Mouse (Mus musculus) CH12.LX (cell line): ENCODE measurements at regions not wholly inside any gene's neighbourhood (a gene's known extent, or its start where the extent isn't known, plus 50 kb on each side); places are given as distances from the start of the nearest gene placed in this dataset.

ENCODE experiments used
- DNase-seq: peaks from one replicate; pipeline ENCODE4 v3.0.0-alpha.2; 2013; ENCODE audit errors: extremely low read depth
- H3K27ac ChIP-seq: 2 replicates; pipeline ENCODE4 v1.5.1; 2012; ENCODE audit warnings: low read depth, mild to moderate bottlenecking, control low read depth, moderate library complexity; ENCODE audit not compliant: insufficient read depth
- H3K27me3 ChIP-seq: replicated peaks from 2 replicates; pipeline ENCODE3; 2012; ENCODE audit warnings: inconsistent platforms
- H3K36me3 ChIP-seq, 2 experiments: replicated peaks in 1 of 2; 2 replicates each; pipeline versions ENCODE3 to v1.6.1; 2012; ENCODE audit warnings: inconsistent platforms in 1 of 2, low read length in 1 of 2, mild to moderate bottlenecking in 1 of 2, mixed read lengths in 1 of 2, moderate library complexity in 1 of 2; ENCODE audit not compliant: control insufficient read depth in 1 of 2, insufficient read depth in 1 of 2
- H3K4me1 ChIP-seq, 2 experiments: 2 replicates each; pipeline ENCODE4 v1.6.1; 2012; ENCODE audit warnings: inconsistent platforms in 1 of 2, moderate library complexity in 1 of 2; ENCODE audit not compliant: insufficient read depth in 2 of 2, control insufficient read depth in 1 of 2
- H3K4me2 ChIP-seq: 2 replicates; pipeline ENCODE4 v1.6.1; 2012; ENCODE audit warnings: low read depth, mild to moderate bottlenecking, control low read depth; ENCODE audit not compliant: poor library complexity, insufficient read depth, severe bottlenecking
- H3K4me3 ChIP-seq, 3 experiments: fragments of 150-350 bp in 1 of 3; sonication (generic) in 1 of 3; replicated peaks in 1 of 3; 2 replicates each; pipeline versions ENCODE3 to v1.5.1; 2011 to 2012; ENCODE audit warnings: low read depth in 2 of 3, low read length in 2 of 3, mild to moderate bottlenecking in 2 of 3, moderate library complexity in 2 of 3, control low read depth in 1 of 3, improper control_type of control experiment in 1 of 3, inconsistent platforms in 1 of 3, mixed read lengths in 1 of 3; ENCODE audit not compliant: poor library complexity in 1 of 3
- H3K79me2 ChIP-seq: replicated peaks from 2 replicates; pipeline ENCODE4 v1.6.1; 2012; ENCODE audit warnings: mild to moderate bottlenecking, moderate library complexity; ENCODE audit not compliant: control insufficient read depth, poor library complexity, insufficient read depth, severe bottlenecking; ENCODE audit errors: extremely low read depth
- H3K9ac ChIP-seq: 2 replicates; pipeline ENCODE4 v1.6.1; 2012; ENCODE audit warnings: low read depth, mild to moderate bottlenecking, control low read depth, moderate library complexity; ENCODE audit not compliant: insufficient read depth
- H3K9me3 ChIP-seq: replicated peaks from 2 replicates; pipeline ENCODE3; 2012; ENCODE audit warnings: low read length, inconsistent platforms, mixed read lengths
- BHLHE40 ChIP-seq: IDR thresholded peaks from 2 replicates; pipeline ENCODE4 v1.6.1; 2011; ENCODE audit warnings: mild to moderate bottlenecking, low read depth, low read length, improper control_type of control experiment
- E2F4 ChIP-seq: IDR thresholded peaks from 2 replicates; pipeline ENCODE4 v1.6.1; 2011; ENCODE audit warnings: low read depth, low read length, improper control_type of control experiment; ENCODE audit not compliant: insufficient replicate concordance
- ELF1 ChIP-seq: IDR thresholded peaks from 2 replicates; pipeline ENCODE4 v1.6.1; 2014; ENCODE audit warnings: low read depth, mild to moderate bottlenecking, inconsistent platforms, low read length, improper control_type of control experiment
- EP300 ChIP-seq: IDR thresholded peaks from 2 replicates; pipeline ENCODE4 v1.6.1; 2011; ENCODE audit warnings: low read length, improper control_type of control experiment
- GABPA ChIP-seq: IDR thresholded peaks from 2 replicates; pipeline ENCODE4 v1.6.1; 2012; ENCODE audit warnings: low read depth, low read length, improper control_type of control experiment, inconsistent platforms; ENCODE audit not compliant: insufficient replicate concordance
- MAFK ChIP-seq: IDR thresholded peaks from 2 replicates; pipeline ENCODE4 v1.6.1; 2011; ENCODE audit warnings: low read length, improper control_type of control experiment; ENCODE audit not compliant: insufficient replicate concordance
- MAX ChIP-seq: IDR thresholded peaks from 2 replicates; pipeline ENCODE4 v1.6.1; 2011; ENCODE audit warnings: low read length, improper control_type of control experiment
- MAZ ChIP-seq: IDR thresholded peaks from 2 replicates; pipeline ENCODE4 v1.6.1; 2012; ENCODE audit warnings: low read depth, mild to moderate bottlenecking, inconsistent platforms, low read length, improper control_type of control experiment, moderate library complexity
- NELFE ChIP-seq: IDR thresholded peaks from 2 replicates; pipeline ENCODE4 v1.6.1; 2011; ENCODE audit warnings: low read depth, low read length, improper control_type of control experiment
- NRF1 ChIP-seq: IDR thresholded peaks from 2 replicates; pipeline ENCODE4 v1.6.1; 2014; ENCODE audit warnings: low read depth, mild to moderate bottlenecking, inconsistent platforms, low read length, improper control_type of control experiment, moderate library complexity
- POLR2A ChIP-seq: IDR thresholded peaks from 2 replicates; pipeline ENCODE4 v1.6.1; 2011; ENCODE audit warnings: low read depth, mild to moderate bottlenecking, improper control_type of control experiment, low read length
- SIN3A ChIP-seq: IDR thresholded peaks from 2 replicates; pipeline ENCODE4 v1.6.1; 2012; ENCODE audit warnings: low read length, improper control_type of control experiment, inconsistent platforms
- SMC3 ChIP-seq: IDR thresholded peaks from 2 replicates; pipeline ENCODE4 v1.6.1; 2011; ENCODE audit warnings: low read depth, low read length, improper control_type of control experiment
- TCF12 ChIP-seq: IDR thresholded peaks from 2 replicates; pipeline ENCODE4 v1.6.1; 2014; ENCODE audit warnings: low read depth, mild to moderate bottlenecking, inconsistent platforms, low read length, improper control_type of control experiment
- ZMIZ1 ChIP-seq: IDR thresholded peaks from 2 replicates; pipeline ENCODE4 v1.6.1; 2012; ENCODE audit warnings: low read depth, mild to moderate bottlenecking, inconsistent platforms, low read length, improper control_type of control experiment
- ZNF384 ChIP-seq: IDR thresholded peaks from 2 replicates; pipeline ENCODE4 v1.6.1; 2012; ENCODE audit warnings: low read depth, low read length, improper control_type of control experiment, inconsistent platforms
- dilution Hi-C: fragments of 300-500 bp; cut with MboI; formaldehyde crosslinking; loops from 2 replicates; pipeline ENCODE4 v1.14.3; 2020; ENCODE audit warnings: low sequenced_read_pairs; ENCODE audit not compliant: extremely low pct_unique_long_range_greater_than_20kb, extremely low pct_ligation_motif_present
- in situ Hi-C: fragments of 300-500 bp; cut with MboI; formaldehyde crosslinking; loops from 3 replicates; pipeline ENCODE4 v1.14.3; 2019; ENCODE audit warnings: low sequenced_read_pairs, low pct_ligation_motif_present, low pct_unique_long_range_greater_than_20kb, mixed read lengths

- H3K4me3 ChIP-seq = no peak overlapping the region
- no peak overlapping the region for H3K4me2 ChIP-seq
- in situ Hi-C loops = no loop called here
- dilution Hi-C loops = no loop called here
- no peak overlapping the region for H3K27ac ChIP-seq
- no peak overlapping the region for H3K9ac ChIP-seq
- no peaks in the 10 kb centered on the region for H3K4me1 ChIP-seq
- no peaks in the 10 kb centered on the region for H3K79me2 ChIP-seq
- no peaks in the 10 kb centered on the region for H3K27me3 ChIP-seq
- H3K9me3 ChIP-seq = no peaks in the 10 kb centered on the region
- no peak for DNase-seq
- TF ChIP-seq TCF12 (no peak), SIN3A (no peak)
- no peaks in the 10 kb centered on the region for H3K36me3 ChIP-seq
Observed at GRCm38 (mm10) chr13:10711451-10711850, 350.8 kb upstream of the Chrm3 start.

- Histone ChIP-seq H3K79me2 (no peaks in the 10 kb centered on the region), H3K4me3 (no peak overlapping the region), H3K9ac (no peak overlapping the region), H3K4me2 (no peak overlapping the region), H3K36me3 (no peaks in the 10 kb centered on the region), H3K9me3 (no peaks in the 10 kb centered on the region), H3K4me1 (no peaks in the 10 kb centered on the region), H3K27me3 (no peaks in the 10 kb centered on the region), H3K27ac (no peak overlapping the region)
- no peak for TF ChIP-seq ZMIZ1
- no peak for TF ChIP-seq ELF1
- no peak for TF ChIP-seq POLR2A
- TF ChIP-seq EP300 = no peak
- no peak for TF ChIP-seq TCF12
- in situ Hi-C loops = no loop called here
- DNase-seq = no peak
- dilution Hi-C loops = no loop called here
Observed at GRCm38 (mm10) chr13:10710909-10711308, 350.3 kb upstream of the Chrm3 start.

GRCm38 (mm10) chr13:10697146-10697545, 336.5 kb upstream of the Chrm3 start:
- Histone ChIP-seq H3K4me3 (no peak overlapping the region), H3K79me2 (no peaks in the 10 kb centered on the region), H3K36me3 (no peaks in the 10 kb centered on the region), H3K4me1 (no peaks in the 10 kb centered on the region), H3K27me3 (no peaks in the 10 kb centered on the region), H3K9ac (no peak overlapping the region), H3K4me2 (no peak overlapping the region), H3K27ac (no peak overlapping the region), H3K9me3 (no peaks in the 10 kb centered on the region)
- in situ Hi-C loops = no loop called here
- no peak for TF ChIP-seq ZNF384
- TF ChIP-seq GABPA = no peak
- TF ChIP-seq NELFE = no peak
- no peak for TF ChIP-seq SIN3A
- TF ChIP-seq MAX = no peak
- TF ChIP-seq MAFK = no peak
- no peak for TF ChIP-seq POLR2A
- no peak for TF ChIP-seq MAZ
- no peak for TF ChIP-seq E2F4
- TF ChIP-seq ELF1 = no peak
- no peak for TF ChIP-seq TCF12
- TF ChIP-seq SMC3 = no peak
- no peak for TF ChIP-seq BHLHE40
- no peak for TF ChIP-seq NRF1
- dilution Hi-C loops = no loop called here
- no peak for DNase-seq
